Mouse (Mus musculus): ENCODE results near the gene Cdk14.

Cdk14 gene

GRCm38 (mm10) chr5:5313195-5313760 is 106.8 kb downstream of the Cdk14 start:
- DNase-seq (ENCODE audit: low spot score): no peak

GRCm38 (mm10) chr5:5305286-5305685 is 114.8 kb downstream of the Cdk14 start:
- no peak for DNase-seq (ENCODE audit: low spot score)

GRCm38 (mm10) chr5:5303102-5303670 is 116.9 kb downstream of the Cdk14 start:
- peak; percentile 35 for DNase-seq (ENCODE audit: low spot score)

- no peak for DNase-seq (ENCODE audit: low spot score)
Measured at GRCm38 (mm10) chr5:5301571-5302079, 118.5 kb downstream of the Cdk14 start.

- no peak for DNase-seq (ENCODE audit: low spot score)
Measured at GRCm38 (mm10) chr5:5300998-5301397, 119.1 kb downstream of the Cdk14 start.

GRCm38 (mm10) chr5:5300290-5300689 is 119.8 kb downstream of the Cdk14 start:
- no peak for DNase-seq (ENCODE audit: low spot score)

- no peak for DNase-seq (ENCODE audit: low spot score)
Measured at GRCm38 (mm10) chr5:5297222-5297621, 122.9 kb downstream of the Cdk14 start.

GRCm38 (mm10) chr5:5296773-5297172 is 123.3 kb downstream of the Cdk14 start:
- no peak for DNase-seq (ENCODE audit: low spot score)

- DNase-seq (ENCODE audit: low spot score): no peak
Measured at GRCm38 (mm10) chr5:5292830-5293542, 127.1 kb downstream of the Cdk14 start.

GRCm38 (mm10) chr5:5291321-5291991 is 128.7 kb downstream of the Cdk14 start:
- DNase-seq (ENCODE audit: low spot score): peak; percentile 37

- DNase-seq (ENCODE audit: low spot score): no peak
Measured at GRCm38 (mm10) chr5:5290714-5291113, 129.4 kb downstream of the Cdk14 start.

- peak; percentile 44 for DNase-seq (ENCODE audit: low spot score)
Measured at GRCm38 (mm10) chr5:5285876-5286275, 134.2 kb downstream of the Cdk14 start.

GRCm38 (mm10) chr5:5284531-5284930 is 135.6 kb downstream of the Cdk14 start:
- no peak for DNase-seq (ENCODE audit: low spot score)

GRCm38 (mm10) chr5:5283756-5284430 is 136.2 kb downstream of the Cdk14 start:
- no peak for DNase-seq (ENCODE audit: low spot score)

GRCm38 (mm10) chr5:5282425-5282824 is 137.7 kb downstream of the Cdk14 start:
- no peak for DNase-seq (ENCODE audit: low spot score)

GRCm38 (mm10) chr5:5275321-5275720 is 144.8 kb downstream of the Cdk14 start:
- peak; percentile 54 for DNase-seq (ENCODE audit: low spot score)

- peak; percentile 93 for DNase-seq (ENCODE audit: low spot score)
Measured at GRCm38 (mm10) chr5:5274318-5274717, 145.8 kb downstream of the Cdk14 start.

- no peak for DNase-seq (ENCODE audit: low spot score)
Measured at GRCm38 (mm10) chr5:5266787-5267126, 153.4 kb downstream of the Cdk14 start.

GRCm38 (mm10) chr5:5265861-5266786 is 154.0 kb downstream of the Cdk14 start:
- peak; percentile 96 for DNase-seq (ENCODE audit: low spot score)

- DNase-seq (ENCODE audit: low spot score): peak; percentile 53
Measured at GRCm38 (mm10) chr5:5265401-5265841, 154.7 kb downstream of the Cdk14 start.

GRCm38 (mm10) chr5:5264712-5265111 is 155.4 kb downstream of the Cdk14 start:
- DNase-seq (ENCODE audit: low spot score): no peak

Measured in adipocyte (in vitro differentiated cells).